Comparison of ENCODE assay signal across 14 mouse cellular contexts in genomic region chr14:40992464-40992863, GRCm38 (mm10). TPM values are rescaled to one million over a fixed set of nuclear protein-coding genes. Genes with fewer than 3 reads are reported as not detected.
DNase-seq lines count a peak whose midpoint lies in the region; ATAC-seq and TF ChIP-seq lines count a peak whose summit lies in the region.
"Had no signal": no experiment of that assay in that cellular context is flagged by ENCODE, and none has a peak within 500 bp of the region (broad histone marks: within the 10 kb centered on the region; RNA-seq: fewer than 3 reads in every experiment).

No protein-coding gene starts in this region.

- peak overlapping the region; percentile 57 for H3K27ac ChIP-seq in lung, embryonic 16.5 days (ENCODE audit: low read length)
- peak overlapping the region; percentile 72 for H3K27ac ChIP-seq in liver, embryonic 14.5 days
- H3K27ac ChIP-seq in hindbrain, embryonic 16.5 days (ENCODE audit: low read depth, low read length) = no peak overlapping the region
- no peak overlapping the region for H3K27ac ChIP-seq in forebrain, embryonic 12.5 days

- no peak overlapping the region for H3K9ac ChIP-seq in lung, embryonic 16.5 days (ENCODE audit: low read length)
- peak overlapping the region; percentile 58 for H3K9ac ChIP-seq in liver, embryonic 14.5 days (replicated peaks)
- H3K9ac ChIP-seq in hindbrain, embryonic 16.5 days (ENCODE audit: low read depth, low read length) = no peak overlapping the region
- H3K9ac ChIP-seq in forebrain, embryonic 12.5 days = no peak overlapping the region

- TF ChIP-seq CTCF in liver, embryonic 14.5 days (IDR thresholded peaks at IDR 0.05; ENCODE audit: low read depth) = no peak

- 33% methylated on average over 6 of the region's 6 CpGs for WGBS in lung, embryonic 16.5 days
- WGBS in liver, embryonic 14.5 days (ENCODE audit: insufficient replicate concordance) = 5% methylated on average over 6 of the region's 6 CpGs
- WGBS in hindbrain, embryonic 16.5 days = 89% methylated on average over 6 of the region's 6 CpGs
- WGBS in forebrain, embryonic 12.5 days = 88% methylated on average over 6 of the region's 6 CpGs

- peak; percentile 73 for ATAC-seq in lung, embryonic 16.5 days (ENCODE audit: low read depth)
- peak; percentile 9 to 37; a peak in 1 of 4 replicates for ATAC-seq in hematopoietic stem cell, adult 5-6 weeks (replicated peaks in 1 of 2; ENCODE audit: insufficient read depth in 1 of 2, low FRiP score in 2 of 2, low TSS enrichment in 1 of 2, low read depth in 1 of 2, poor library complexity in 2 of 2, severe bottlenecking in 2 of 2)
- peak; percentile 85 for ATAC-seq in liver, embryonic 14.5 days (ENCODE audit: insufficient read depth)
- ATAC-seq in hindbrain, embryonic 16.5 days = no peak
- no peak for ATAC-seq in forebrain, embryonic 12.5 days (ENCODE audit: low FRiP score)

- H3K4me3 ChIP-seq in lung, embryonic 16.5 days (ENCODE audit: low read length) = no peak overlapping the region
- H3K4me3 ChIP-seq in liver, embryonic 14.5 days (ENCODE audit: insufficient read depth in 1 of 2, low read depth in 2 of 2, low read length in 2 of 2) = peak overlapping the region; percentile 21 to 50
- H3K4me3 ChIP-seq in hindbrain, embryonic 16.5 days (ENCODE audit: low read length) = no peak overlapping the region
- H3K4me3 ChIP-seq in forebrain, embryonic 12.5 days (replicated peaks) = no peak overlapping the region

- H3K36me3 ChIP-seq in lung, embryonic 16.5 days (ENCODE audit: control insufficient read depth, insufficient read depth, low read length) = peaks cover 7% of the 10 kb centered on the region
- H3K36me3 ChIP-seq in liver, embryonic 14.5 days (replicated peaks; ENCODE audit: control insufficient read depth, insufficient read depth, low read depth) = peaks cover 20% of the 10 kb centered on the region
- peaks cover 6% of the 10 kb centered on the region; the same call in 1 of the 2 replicates for H3K36me3 ChIP-seq in hindbrain, embryonic 16.5 days (ENCODE audit: control insufficient read depth, insufficient read depth, low read length)
- peaks cover 18% of the 10 kb centered on the region for H3K36me3 ChIP-seq in forebrain, embryonic 12.5 days (replicated peaks)

- H3K9me3 ChIP-seq in lung, embryonic 16.5 days (ENCODE audit: control insufficient read depth, low read length) = no peaks in the 10 kb centered on the region
- H3K9me3 ChIP-seq in liver, embryonic 14.5 days (ENCODE audit: control insufficient read depth, low read length) = no peaks in the 10 kb centered on the region
- H3K9me3 ChIP-seq in hindbrain, embryonic 16.5 days (ENCODE audit: control insufficient read depth, low read length) = no peaks in the 10 kb centered on the region
- H3K9me3 ChIP-seq in forebrain, embryonic 12.5 days = no peaks in the 10 kb centered on the region

- H3K4me1 ChIP-seq in lung, embryonic 16.5 days (replicated peaks; ENCODE audit: control insufficient read depth, insufficient read depth, low read length) = peaks cover 6% of the 10 kb centered on the region; the same call in 1 of the 2 replicates
- peaks cover 40 to 45% of the 10 kb centered on the region in 2 experiments for H3K4me1 ChIP-seq in liver, embryonic 14.5 days (replicated peaks; ENCODE audit: control insufficient read depth in 2 of 2, insufficient read depth in 2 of 2, low read length in 1 of 2)
- H3K4me1 ChIP-seq in hindbrain, embryonic 16.5 days (ENCODE audit: control insufficient read depth, insufficient read depth, low read depth, low read length) = no peaks in the 10 kb centered on the region
- no peaks in the 10 kb centered on the region for H3K4me1 ChIP-seq in forebrain, embryonic 12.5 days

- peak; percentile 93 for TF ChIP-seq EP300 in liver, embryonic 14.5 days (IDR thresholded peaks at IDR 0.05; ENCODE audit: low read depth)

- DNase-seq in lung, postnatal 25 days (ENCODE audit: low spot score) = no peak
- DNase-seq in liver, embryonic 14.5 days (ENCODE audit: low read depth in 3 of 3, low spot score in 3 of 3) = peak; percentile 51 to 71 (median 61)
- peak; percentile 73 for DNase-seq in yolk sac, embryonic 10.5 days (ENCODE audit: low spot score)
- DNase-seq in adrenal gland, postnatal 36 days = no peak
- DNase-seq: cerebellum, adult 11-12 months; embryo, embryonic 11 days; heart, adult 18-20 months; heart, postnatal 4 days; lung, postnatal 4 days; thymus, postnatal 25 days had no signal

- H3K27me3 ChIP-seq in lung, embryonic 16.5 days (ENCODE audit: control insufficient read depth, insufficient read depth, low read depth, low read length) = no peaks in the 10 kb centered on the region
- no peaks in the 10 kb centered on the region for H3K27me3 ChIP-seq in liver, embryonic 14.5 days (ENCODE audit: control insufficient read depth, insufficient read depth, low read length)
- no peaks in the 10 kb centered on the region for H3K27me3 ChIP-seq in hindbrain, embryonic 16.5 days (replicated peaks; ENCODE audit: control insufficient read depth, insufficient read depth, low read length)
- H3K27me3 ChIP-seq in forebrain, embryonic 12.5 days = no peaks in the 10 kb centered on the region

- no peak overlapping the region for H3K4me2 ChIP-seq in lung, embryonic 16.5 days (ENCODE audit: low read depth, low read length)
- H3K4me2 ChIP-seq in liver, embryonic 14.5 days (ENCODE audit: low read depth) = peak overlapping the region; percentile 74
- H3K4me2 ChIP-seq in hindbrain, embryonic 16.5 days (ENCODE audit: low read length) = no peak overlapping the region
- no peak overlapping the region for H3K4me2 ChIP-seq in forebrain, embryonic 12.5 days

RNA-seq across cellular contexts. Expression of gene Fam213a, which starts 21.1 kb away (rescaled TPM):
- 131 and 132 TPM in 2 replicates for polyA plus RNA-seq in lung, embryonic 16.5 days (2015; fragmentation: Nextera tagmentation; extraction: Ambion mirVana)
- 37.0 and 46.1 TPM in 2 replicates for total RNA-seq in hematopoietic stem cell, adult 5-6 weeks (2017)
- polyA plus RNA-seq in liver, embryonic 14.5 days (2012; rRNA removed) = 22.0 and 39.4 TPM in 2 replicates
- 41.8 and 45.1 TPM in 2 replicates for polyA plus RNA-seq in liver, embryonic 14.5 days (2014; fragmentation: Nextera tagmentation; extraction: Ambion mirVana)
- 110 and 123 TPM in 2 replicates for polyA plus RNA-seq in hindbrain, embryonic 16.5 days (2015; fragmentation: Nextera tagmentation; extraction: Ambion mirVana)
- 100 to 1,000 TPM; 115 to 121 TPM for total RNA-seq in adrenal gland, postnatal 36 days (2021)
- polyA plus RNA-seq in forebrain, embryonic 12.5 days (2016; fragmentation: Nextera tagmentation; extraction: Ambion mirVana) = 50.5 and 54.0 TPM in 2 replicates

RNA-seq across cellular contexts. Expression of gene Tspan14, which starts 25.9 kb away (rescaled TPM):
- polyA plus RNA-seq in lung, embryonic 16.5 days (2015; fragmentation: Nextera tagmentation; extraction: Ambion mirVana) = 104 TPM in 2 replicates
- total RNA-seq in hematopoietic stem cell, adult 5-6 weeks (2017) = 57.2 and 76.9 TPM in 2 replicates
- polyA plus RNA-seq in liver, embryonic 14.5 days (2012; rRNA removed) = 22.0 and 22.9 TPM in 2 replicates
- 25.4 and 28.5 TPM in 2 replicates for polyA plus RNA-seq in liver, embryonic 14.5 days (2014; fragmentation: Nextera tagmentation; extraction: Ambion mirVana)
- 52.5 and 60.6 TPM in 2 replicates for polyA plus RNA-seq in hindbrain, embryonic 16.5 days (2015; fragmentation: Nextera tagmentation; extraction: Ambion mirVana)
- total RNA-seq in adrenal gland, postnatal 36 days (2021) = 10 to 100 TPM; 31.5 to 37.3 TPM
- polyA plus RNA-seq in forebrain, embryonic 12.5 days (2016; fragmentation: Nextera tagmentation; extraction: Ambion mirVana) = 82.6 and 90.6 TPM in 2 replicates

Comparison
In these comparisons a context has a peak if more than half of its experiments do, and no peak if none do; other contexts are left out.
1. ATAC-seq: peak in lung, embryonic 16.5 days (single experiment), hematopoietic stem cell, adult 5-6 weeks (2 of 2) and liver, embryonic 14.5 days (single experiment); none in hindbrain, embryonic 16.5 days (single experiment) and forebrain, embryonic 12.5 days (single experiment).
2. H3K27ac ChIP-seq: peak in lung, embryonic 16.5 days (single experiment) and liver, embryonic 14.5 days (single experiment); none in hindbrain, embryonic 16.5 days (single experiment) and forebrain, embryonic 12.5 days (single experiment).
3. H3K4me3 ChIP-seq: peak in liver, embryonic 14.5 days (2 of 2); none in lung, embryonic 16.5 days (single experiment), hindbrain, embryonic 16.5 days (single experiment) and forebrain, embryonic 12.5 days (single experiment).
4. DNase-seq: peak in liver, embryonic 14.5 days (3 of 3) and yolk sac, embryonic 10.5 days (single experiment); none in lung, postnatal 25 days (single experiment) and adrenal gland, postnatal 36 days (0 of 2).